Mouse (Mus musculus): ENCODE data around the gene 2310057J18Rik. TPM values are rescaled to one million over a fixed set of nuclear protein-coding genes. Genes with fewer than 3 reads are reported as not detected.
"Not testable (repeated sequence)": the region's sequence is repeated elsewhere in the genome, so short reads cannot be mapped to it uniquely, and the experiment has no call there.

Gene 2310057J18Rik
- total RNA-seq (2022): not detected

DNA sequence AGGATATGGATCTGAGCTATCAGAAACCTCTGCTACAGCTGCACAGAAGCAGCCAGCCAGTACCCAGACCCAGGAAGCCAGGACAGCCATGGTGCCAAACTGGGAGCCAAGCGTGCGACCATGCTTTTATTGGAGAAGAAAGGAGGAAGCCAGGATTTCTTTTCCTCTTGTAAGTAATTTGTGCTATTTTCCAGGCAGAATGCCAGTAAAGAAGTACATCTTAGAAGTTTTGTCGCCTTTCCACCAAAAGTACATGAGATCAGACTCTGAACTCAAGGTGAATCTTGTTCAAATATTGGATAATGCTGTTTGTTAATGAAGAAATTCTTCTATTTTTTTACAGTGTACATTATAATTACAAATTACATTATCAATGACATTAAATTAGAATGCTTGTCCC lies at the start of gene 2310057J18Rik:
2310057J18Rik (minus strand) TSS at position 101 of the 400 bp plus-strand sequence.
- no peak for DNase-seq

DNA sequence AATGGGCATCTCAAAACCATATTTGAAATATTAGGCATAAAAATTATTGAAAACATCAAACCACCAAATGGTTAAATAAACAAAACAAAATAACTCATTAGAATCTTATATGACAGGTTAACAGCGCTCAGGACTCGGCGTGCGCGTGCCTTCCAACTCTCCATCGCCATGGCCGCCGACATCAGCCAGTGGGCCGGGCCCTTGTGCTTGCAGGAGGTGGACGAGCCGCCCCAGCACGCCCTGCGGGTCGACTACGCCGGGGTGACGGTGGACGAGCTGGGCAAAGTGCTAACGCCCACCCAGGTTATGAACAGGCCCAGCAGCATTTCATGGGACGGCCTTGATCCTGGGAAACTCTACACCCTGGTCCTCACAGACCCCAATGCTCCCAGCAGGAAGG lies 43.9 kb upstream of the 2310057J18Rik start:
- not testable (repeated sequence) for DNase-seq

DNA sequence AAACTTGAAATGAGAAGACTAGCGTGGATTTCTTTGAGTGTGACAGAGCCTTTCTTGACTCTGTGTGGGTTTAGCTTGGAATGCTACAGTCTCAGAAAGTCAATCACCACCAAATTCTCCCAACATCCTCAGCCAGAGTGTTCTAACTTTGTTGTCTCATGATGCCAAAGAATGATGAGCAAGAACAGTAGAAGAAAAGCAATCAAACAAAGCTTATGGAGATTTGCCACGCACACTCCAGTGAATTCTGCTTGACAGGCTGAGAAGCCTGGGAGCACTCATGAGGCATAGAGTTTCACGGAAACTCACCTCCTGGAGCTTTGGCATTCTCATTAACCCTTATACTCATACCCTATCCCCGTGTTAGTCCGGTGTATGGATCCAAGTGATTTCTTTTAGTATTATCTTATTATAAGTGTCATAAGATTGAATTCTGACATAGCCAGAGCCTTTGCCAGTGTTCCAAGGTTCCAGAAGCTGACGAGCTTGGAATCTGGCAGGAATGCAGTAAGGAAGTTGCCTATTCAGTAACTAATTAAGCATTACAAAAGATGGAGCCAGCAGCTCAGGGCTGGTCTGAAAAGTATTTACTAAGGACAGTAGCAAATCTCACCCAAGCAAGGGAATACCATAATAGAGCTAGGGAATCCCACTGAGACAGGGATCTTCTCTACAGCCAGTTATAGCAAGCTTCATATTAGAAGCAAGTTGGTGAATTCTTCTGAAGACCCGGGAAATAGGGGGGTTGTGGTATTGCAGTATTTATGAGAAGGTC lies 33.6 kb upstream of the 2310057J18Rik start:
- no peak for DNase-seq

DNA sequence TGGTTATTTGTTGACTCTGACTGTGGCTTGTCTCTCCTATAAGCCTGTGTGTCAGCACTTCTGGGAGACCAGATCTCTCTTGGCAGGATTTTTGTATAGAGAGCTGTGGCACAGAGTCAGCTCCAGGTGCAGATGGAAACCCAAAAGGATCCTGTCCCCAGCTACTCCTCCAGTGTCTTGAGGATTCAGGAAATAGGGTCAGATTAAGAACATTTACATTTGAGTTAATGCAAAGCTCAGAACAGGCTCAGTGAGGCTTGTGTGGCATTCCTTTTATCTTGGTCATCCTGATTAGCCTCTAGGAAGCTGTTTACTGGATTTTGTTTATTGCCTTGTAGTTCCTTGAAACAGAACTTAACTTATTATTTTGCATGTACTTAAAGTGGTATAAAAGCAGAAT lies 11.7 kb upstream of the 2310057J18Rik start:
- no peak for DNase-seq

DNA sequence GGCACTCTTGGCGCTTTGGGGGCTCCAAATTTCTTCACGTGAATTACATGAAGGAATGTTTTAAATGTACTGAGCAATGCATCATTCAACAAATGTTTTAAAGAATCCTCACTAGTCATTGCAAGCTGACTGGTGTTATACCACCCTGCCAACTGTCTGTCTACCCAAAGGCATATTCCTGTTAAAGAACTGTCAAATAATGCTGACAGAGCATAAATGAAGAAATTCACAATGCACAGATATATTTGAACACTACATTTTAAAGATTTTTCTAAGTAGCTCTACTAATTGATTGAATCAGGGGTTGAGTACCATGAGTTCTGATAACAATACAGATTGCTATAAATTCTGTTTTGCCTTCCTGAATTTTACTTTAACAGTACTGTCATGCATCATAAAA lies 2.9 kb upstream of the 2310057J18Rik start:
- no peak for DNase-seq

DNA sequence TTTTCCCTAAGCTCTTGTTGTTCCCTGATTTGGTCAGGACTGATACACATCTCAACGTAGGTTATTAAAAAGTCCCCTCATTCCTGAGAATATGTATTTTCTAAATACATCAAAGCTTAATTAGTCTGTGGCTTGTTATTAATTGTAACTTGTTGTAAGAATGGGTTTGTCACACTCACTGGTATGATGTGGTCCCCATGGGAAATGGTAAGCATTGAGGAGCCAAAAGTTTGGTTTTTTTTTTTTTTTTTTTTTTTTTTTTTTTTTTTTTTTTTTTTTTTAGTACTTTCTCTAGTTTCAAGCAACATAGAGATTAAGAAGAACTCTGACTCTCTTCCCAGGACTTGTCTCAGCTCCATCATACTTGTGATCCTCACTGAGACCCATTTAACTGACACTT lies 17.9 kb downstream of the 2310057J18Rik start:
- DNase-seq: no peak

DNA sequence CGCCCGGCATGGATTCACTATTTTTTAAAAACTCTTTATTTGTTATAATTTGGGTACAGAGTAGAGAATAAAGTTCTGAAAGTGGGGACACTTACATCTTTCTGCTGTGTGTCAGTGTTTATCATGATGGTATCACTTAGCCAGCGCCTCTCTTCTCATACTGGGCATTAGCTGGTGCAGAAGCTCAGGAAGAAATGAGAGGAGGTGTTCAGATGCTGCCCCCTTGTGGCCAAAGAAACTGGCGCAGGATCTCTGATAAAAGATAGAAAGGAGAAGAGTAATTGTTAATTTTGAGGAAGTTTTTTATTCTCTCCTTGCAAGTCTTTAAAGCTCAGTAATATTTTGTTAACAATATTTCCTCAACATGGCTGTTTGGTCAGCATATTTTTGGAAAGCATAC lies 31.0 kb downstream of the 2310057J18Rik start:
- DNase-seq: peak; percentile 2

DNA sequence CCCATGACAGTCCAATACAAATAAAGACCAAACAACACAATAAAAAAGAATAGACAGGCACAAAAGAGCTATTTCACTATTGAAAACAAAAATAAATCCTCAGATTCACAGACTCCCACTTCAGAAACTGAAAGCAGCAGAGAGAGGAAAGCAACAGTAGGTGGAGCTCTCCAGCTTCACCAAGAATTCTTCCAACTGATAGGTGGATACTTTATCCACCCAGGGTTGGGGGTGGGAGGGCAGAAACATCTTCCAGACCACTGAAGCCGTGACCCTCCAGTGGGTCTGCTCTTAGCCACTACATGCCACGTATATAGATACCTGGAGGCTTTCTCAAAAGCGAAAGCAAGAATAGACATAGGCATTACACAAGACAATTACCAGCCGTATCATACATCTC lies 31.6 kb downstream of the 2310057J18Rik start:
- no peak for DNase-seq

Other genes with a start within 250 kb of the 2310057J18Rik start
- 10 to 100 TPM in 3 of 4 experiments, 1 to 10 TPM in 1; 8.3 to 15.9 (median 12.0) TPM for gene Soga3, start 157.5 kb upstream of the 2310057J18Rik start, total RNA-seq (2022)
- gene Gm49353, start 212.7 kb upstream of the 2310057J18Rik start, total RNA-seq (2022): 1 to 10 TPM in 3 of 4 experiments, not detected in 1; 1.9 to 3.9 (median 2.5) TPM
- gene 9330159F19Rik, start 225.3 kb upstream of the 2310057J18Rik start, total RNA-seq (2022): 1 to 10 TPM; 5.2 to 9.1 (median 6.2) TPM